Mouse (Mus musculus) CH12.LX (cell line): ENCODE results near the gene Dhrs7b. TPM values are rescaled to one million over a fixed set of nuclear protein-coding genes. Genes with fewer than 3 reads are reported as not detected.

ENCODE experiments used
- DNase-seq: peaks from one replicate; pipeline ENCODE4 v3.0.0-alpha.2; 2013; ENCODE audit errors: extremely low read depth
- H3K27ac ChIP-seq: 2 replicates; pipeline ENCODE4 v1.5.1; 2012; ENCODE audit warnings: low read depth, mild to moderate bottlenecking, control low read depth, moderate library complexity; ENCODE audit not compliant: insufficient read depth
- H3K27me3 ChIP-seq: replicated peaks from 2 replicates; pipeline ENCODE3; 2012; ENCODE audit warnings: inconsistent platforms
- H3K36me3 ChIP-seq, 2 experiments: replicated peaks in 1 of 2; 2 replicates each; pipeline versions ENCODE3 to v1.6.1; 2012; ENCODE audit warnings: inconsistent platforms in 1 of 2, low read length in 1 of 2, mild to moderate bottlenecking in 1 of 2, mixed read lengths in 1 of 2, moderate library complexity in 1 of 2; ENCODE audit not compliant: control insufficient read depth in 1 of 2, insufficient read depth in 1 of 2
- H3K4me1 ChIP-seq, 2 experiments: 2 replicates each; pipeline ENCODE4 v1.6.1; 2012; ENCODE audit warnings: inconsistent platforms in 1 of 2, moderate library complexity in 1 of 2; ENCODE audit not compliant: insufficient read depth in 2 of 2, control insufficient read depth in 1 of 2
- H3K4me2 ChIP-seq: 2 replicates; pipeline ENCODE4 v1.6.1; 2012; ENCODE audit warnings: low read depth, mild to moderate bottlenecking, control low read depth; ENCODE audit not compliant: poor library complexity, insufficient read depth, severe bottlenecking
- H3K4me3 ChIP-seq, 3 experiments: fragments of 150-350 bp in 1 of 3; sonication (generic) in 1 of 3; replicated peaks in 1 of 3; 2 replicates each; pipeline versions ENCODE3 to v1.5.1; 2011 to 2012; ENCODE audit warnings: low read depth in 2 of 3, low read length in 2 of 3, mild to moderate bottlenecking in 2 of 3, moderate library complexity in 2 of 3, control low read depth in 1 of 3, improper control_type of control experiment in 1 of 3, inconsistent platforms in 1 of 3, mixed read lengths in 1 of 3; ENCODE audit not compliant: poor library complexity in 1 of 3
- H3K79me2 ChIP-seq: replicated peaks from 2 replicates; pipeline ENCODE4 v1.6.1; 2012; ENCODE audit warnings: mild to moderate bottlenecking, moderate library complexity; ENCODE audit not compliant: control insufficient read depth, poor library complexity, insufficient read depth, severe bottlenecking; ENCODE audit errors: extremely low read depth
- H3K9ac ChIP-seq: 2 replicates; pipeline ENCODE4 v1.6.1; 2012; ENCODE audit warnings: low read depth, mild to moderate bottlenecking, control low read depth, moderate library complexity; ENCODE audit not compliant: insufficient read depth
- H3K9me3 ChIP-seq: replicated peaks from 2 replicates; pipeline ENCODE3; 2012; ENCODE audit warnings: low read length, inconsistent platforms, mixed read lengths
- CHD1 ChIP-seq: IDR thresholded peaks from 2 replicates; pipeline ENCODE4 v1.6.1; 2012; ENCODE audit warnings: low read depth, low read length, improper control_type of control experiment, inconsistent platforms
- CHD2 ChIP-seq: IDR thresholded peaks from 2 replicates; pipeline ENCODE4 v1.6.1; 2011; ENCODE audit warnings: low read length, improper control_type of control experiment
- CTCF ChIP-seq, 2 experiments: IDR thresholded peaks in 1 of 2; conservative IDR thresholded peaks in 1 of 2; 2 replicates each; pipeline ENCODE4 v1.5.1; 2011 to 2012; ENCODE audit warnings: low read depth in 2 of 2, low read length in 2 of 2, improper control_type of control experiment in 1 of 2, inconsistent platforms in 1 of 2, mild to moderate bottlenecking in 1 of 2, moderate library complexity in 1 of 2
- EP300 ChIP-seq: IDR thresholded peaks from 2 replicates; pipeline ENCODE4 v1.6.1; 2011; ENCODE audit warnings: low read length, improper control_type of control experiment
- MAZ ChIP-seq: IDR thresholded peaks from 2 replicates; pipeline ENCODE4 v1.6.1; 2012; ENCODE audit warnings: low read depth, mild to moderate bottlenecking, inconsistent platforms, low read length, improper control_type of control experiment, moderate library complexity
- MXI1 ChIP-seq: IDR thresholded peaks from 2 replicates; pipeline ENCODE4 v1.6.1; 2011; ENCODE audit warnings: mild to moderate bottlenecking, low read depth, low read length, improper control_type of control experiment
- POLR2A ChIP-seq: IDR thresholded peaks from 2 replicates; pipeline ENCODE4 v1.6.1; 2011; ENCODE audit warnings: low read depth, mild to moderate bottlenecking, improper control_type of control experiment, low read length
- POLR2AphosphoS2 ChIP-seq: IDR thresholded peaks from 2 replicates; pipeline ENCODE4 v1.6.1; 2011; ENCODE audit warnings: low read depth, low read length, improper control_type of control experiment
- RCOR1 ChIP-seq: conservative IDR thresholded peaks from 2 replicates; pipeline ENCODE4 v1.6.1; 2012; ENCODE audit warnings: low read depth, mild to moderate bottlenecking, inconsistent platforms, low read length, improper control_type of control experiment
- TCF12 ChIP-seq: IDR thresholded peaks from 2 replicates; pipeline ENCODE4 v1.6.1; 2014; ENCODE audit warnings: low read depth, mild to moderate bottlenecking, inconsistent platforms, low read length, improper control_type of control experiment
- ZC3H11A ChIP-seq: IDR thresholded peaks from 2 replicates; pipeline ENCODE4 v1.6.1; 2012; ENCODE audit warnings: low read depth, mild to moderate bottlenecking, inconsistent platforms, low read length, improper control_type of control experiment
- ZKSCAN1 ChIP-seq: IDR thresholded peaks from 2 replicates; pipeline ENCODE4 v1.6.1; 2012; ENCODE audit warnings: low read depth, inconsistent platforms, low read length, improper control_type of control experiment, borderline replicate concordance
- dilution Hi-C: fragments of 300-500 bp; cut with MboI; formaldehyde crosslinking; loops from 2 replicates; pipeline ENCODE4 v1.14.3; 2020; ENCODE audit warnings: low sequenced_read_pairs; ENCODE audit not compliant: extremely low pct_unique_long_range_greater_than_20kb, extremely low pct_ligation_motif_present
- in situ Hi-C: fragments of 300-500 bp; cut with MboI; formaldehyde crosslinking; loops from 3 replicates; pipeline ENCODE4 v1.14.3; 2019; ENCODE audit warnings: low sequenced_read_pairs, low pct_ligation_motif_present, low pct_unique_long_range_greater_than_20kb, mixed read lengths
- polyA plus RNA-seq: library from polyadenylated mRNA; unstranded; fragments of >175 nt; gene quantifications from 2 replicates; pipeline ENCODE4 v1.2.1, GENCODE M21; 2012; ENCODE audit warnings: low read depth; ENCODE audit not compliant: insufficient read length
- total RNA-seq, 2 experiments: library from RNA; depleted of rRNA; stranded (reverse); fragments of 300-350 nt in 1 of 2; fragments of >200 nt in 1 of 2; gene quantifications; 2 replicates each; pipeline ENCODE4 v1.2.3; 2012 to 2014

Dhrs7b gene
- total and polyA plus RNA-seq, 3 experiments: 43.3 to 63.5 (median 59.2) TPM

DNA sequence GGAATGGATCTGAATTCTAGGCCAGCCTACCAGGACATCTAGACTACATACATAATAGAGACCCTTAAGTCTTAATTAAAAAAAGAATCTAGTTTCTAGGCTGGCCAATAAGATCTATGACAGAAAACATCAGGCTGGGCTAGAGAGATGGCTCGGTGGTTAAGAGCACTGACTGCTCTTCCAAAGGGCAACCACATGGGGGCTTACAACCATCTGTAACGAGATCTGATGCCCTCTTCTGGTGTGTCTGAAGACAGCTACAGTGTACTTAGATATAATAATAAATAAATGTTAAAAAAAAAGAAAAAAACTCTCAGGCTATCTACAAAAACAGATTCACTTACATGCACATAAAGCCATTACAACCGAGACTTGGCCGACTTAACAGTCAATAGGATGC, 30.5 kb upstream of the Dhrs7b start:
- no peak for DNase-seq
- Histone ChIP-seq H3K27me3 (no peaks in the 10 kb centered on the region), H3K9me3 (no peaks in the 10 kb centered on the region), H3K4me1 (no peaks in the 10 kb centered on the region), H3K9ac (no peak overlapping the region), H3K36me3 (peaks cover 76 to 95% of the 10 kb centered on the region in 2 experiments), H3K4me2 (no peak overlapping the region), H3K27ac (no peak overlapping the region), H3K4me3 (no peak overlapping the region), H3K79me2 (peaks cover 2% of the 10 kb centered on the region; the same call in 1 of the 2 replicates)
- dilution Hi-C loops: no loop called here
- in situ Hi-C loops: no loop called here
- TF ChIP-seq CTCF (conservative IDR thresholded peaks at IDR 0.05 in 1 of 2, IDR thresholded peaks at IDR 0.05 in 1 of 2; ENCODE audit: low read depth in 2 of 2, low read length in 2 of 2): peak in 1 of 2 experiments; percentile 67; a peak in 2 of 4 replicates
- no peak for TF ChIP-seq ZKSCAN1
- TF ChIP-seq MAZ: no peak

DNA sequence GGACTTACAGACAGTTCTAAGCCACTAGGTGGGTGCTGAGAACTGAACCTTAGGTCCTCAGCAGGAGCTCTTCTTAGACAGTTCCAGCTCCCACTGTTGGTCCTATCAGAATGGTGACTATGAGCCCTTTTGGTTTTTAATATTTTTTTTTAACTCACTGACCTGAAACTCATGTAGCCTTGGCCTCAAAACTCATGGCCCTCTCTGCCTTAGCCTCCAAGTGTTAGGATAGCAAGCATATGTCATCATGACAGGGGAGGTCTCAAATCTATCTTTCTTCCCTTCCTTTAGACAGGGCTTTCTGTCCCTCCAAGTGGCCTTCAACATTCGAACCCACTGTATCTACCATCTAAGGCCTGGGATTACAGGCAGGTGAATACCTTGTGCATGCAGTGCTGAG, 29.5 kb upstream of the Dhrs7b start:
- Histone ChIP-seq H3K36me3 (peaks cover 73 to 93% of the 10 kb centered on the region in 2 experiments), H3K4me2 (no peak overlapping the region), H3K4me1 (peaks cover 0 to 1% of the 10 kb centered on the region in 2 experiments; a peak in 1 of 4 replicates), H3K9ac (no peak overlapping the region), H3K79me2 (peaks cover 7% of the 10 kb centered on the region), H3K27me3 (no peaks in the 10 kb centered on the region), H3K27ac (no peak overlapping the region), H3K9me3 (no peaks in the 10 kb centered on the region), H3K4me3 (no peak overlapping the region)
- in situ Hi-C loops: no loop called here
- TF ChIP-seq POLR2AphosphoS2 (no peak), ZC3H11A (no peak), RCOR1 (no peak), TCF12 (no peak), POLR2A (no peak)
- dilution Hi-C loops: no loop called here
- DNase-seq: no peak

DNA sequence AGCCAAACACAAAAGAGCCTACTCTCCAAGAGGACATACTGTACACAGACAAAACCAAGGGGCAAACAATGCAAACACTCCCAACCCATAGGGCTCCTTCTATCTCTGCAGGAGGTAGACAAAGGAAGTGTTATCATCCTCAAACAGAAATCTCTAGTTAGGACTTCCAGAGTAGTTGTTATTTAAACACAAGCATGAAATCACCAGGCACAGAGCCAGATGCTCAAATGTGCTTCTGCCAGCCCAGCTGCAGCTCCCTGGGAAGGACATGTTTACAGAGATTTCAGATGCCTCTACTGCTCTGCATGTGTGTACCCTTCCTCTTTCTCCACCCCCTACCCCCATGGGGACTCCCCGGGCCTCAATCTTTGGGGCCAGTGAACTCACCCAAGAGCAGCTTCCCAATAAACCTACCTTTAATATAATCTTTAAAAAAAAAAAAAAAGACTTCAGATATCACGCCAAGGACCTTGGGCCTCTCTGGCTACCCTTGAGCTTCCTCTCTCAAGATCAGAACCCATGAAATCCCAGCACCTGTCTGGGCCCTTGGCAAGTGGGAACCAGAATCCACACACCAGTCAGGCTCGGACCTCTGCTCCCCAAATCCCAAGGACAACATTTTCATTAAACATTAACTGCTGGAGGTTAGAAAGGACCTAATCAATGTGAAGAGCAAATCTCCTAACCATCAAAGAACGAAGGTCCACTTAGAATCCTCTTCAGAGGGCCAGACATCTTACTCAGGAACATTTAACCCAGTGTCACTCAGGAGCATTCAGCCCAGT, 22.0 kb upstream of the Dhrs7b start:
- dilution Hi-C loops: no loop called here

More for the DNA sequence above, 22.0 kb upstream of the Dhrs7b start:
- H3K4me3 ChIP-seq: peak overlapping the region in 2 of 3 experiments; percentile 72 to 80
- no peak for TF ChIP-seq EP300
- TF ChIP-seq CHD1: no peak
- no peak for TF ChIP-seq CHD2
- no peak for TF ChIP-seq MXI1
- TF ChIP-seq ZC3H11A: no peak
- peaks cover 56% of the 10 kb centered on the region for H3K79me2 ChIP-seq
- H3K9me3 ChIP-seq: peaks cover 4% of the 10 kb centered on the region
- in situ Hi-C loops: no loop called here
- H3K27ac ChIP-seq: no peak overlapping the region
- peak overlapping the region; percentile 64; the same call in 1 of the 2 replicates for H3K9ac ChIP-seq
- H3K4me1 ChIP-seq: peaks cover 3 to 42% of the 10 kb centered on the region in 2 experiments; a peak in 3 of 4 replicates
- peak overlapping the region; percentile 99 for H3K4me2 ChIP-seq
- no peak for DNase-seq
- H3K27me3 ChIP-seq: peaks cover 8% of the 10 kb centered on the region
- H3K36me3 ChIP-seq: peaks cover 18 to 45% of the 10 kb centered on the region in 2 experiments
